Mouse (Mus musculus) c-Kit-positive CD71-positive TER-119-positive erythroid progenitor cells, embryonic 14.5 days (primary cell): ENCODE data around the gene Gorasp2.

Experiments
- DNase-seq: peaks from one replicate; pipeline ENCODE4 v3.0.0-alpha.2; 2013; ENCODE audit warnings: low spot score

Gene Gorasp2

DNA sequence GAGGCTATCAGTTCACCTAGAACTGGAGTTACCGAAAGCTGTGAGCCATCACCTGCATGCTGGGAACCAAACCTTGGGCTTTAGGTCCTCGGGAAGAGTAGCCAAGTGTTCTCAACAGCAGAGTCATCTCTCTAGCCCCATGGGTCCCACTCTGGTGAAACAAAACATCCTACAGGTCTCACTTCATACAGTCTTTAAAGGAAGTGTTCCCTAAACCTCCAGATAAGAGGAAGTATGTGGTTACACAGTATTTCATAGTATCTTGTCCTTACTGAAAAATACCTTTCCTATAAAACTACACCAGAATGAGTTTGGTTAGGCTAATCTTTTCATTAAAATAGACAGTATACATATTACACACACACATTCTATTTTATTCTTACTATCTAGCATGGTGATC lies 81.2 kb downstream of the Gorasp2 start:
- DNase-seq: no peak

DNA sequence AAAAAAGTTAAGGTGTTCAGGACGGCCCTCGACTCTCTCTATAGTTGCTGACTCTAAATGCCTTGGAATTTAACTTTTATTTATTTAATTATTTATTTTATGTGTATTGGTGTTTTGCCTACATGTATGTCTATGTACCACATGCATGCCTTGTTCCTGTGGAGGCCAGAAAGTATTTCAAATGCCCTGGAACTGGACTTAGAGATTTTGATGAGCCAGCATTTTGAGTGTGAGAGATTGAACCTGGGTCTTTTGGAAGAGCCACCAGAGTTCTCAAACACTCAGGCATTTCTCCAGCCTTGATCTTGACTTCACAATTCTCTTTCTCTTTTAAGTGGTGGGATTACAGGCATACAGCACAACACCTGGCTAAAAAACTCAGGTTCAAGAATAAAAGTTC lies 90.3 kb downstream of the Gorasp2 start:
- no peak for DNase-seq

DNA sequence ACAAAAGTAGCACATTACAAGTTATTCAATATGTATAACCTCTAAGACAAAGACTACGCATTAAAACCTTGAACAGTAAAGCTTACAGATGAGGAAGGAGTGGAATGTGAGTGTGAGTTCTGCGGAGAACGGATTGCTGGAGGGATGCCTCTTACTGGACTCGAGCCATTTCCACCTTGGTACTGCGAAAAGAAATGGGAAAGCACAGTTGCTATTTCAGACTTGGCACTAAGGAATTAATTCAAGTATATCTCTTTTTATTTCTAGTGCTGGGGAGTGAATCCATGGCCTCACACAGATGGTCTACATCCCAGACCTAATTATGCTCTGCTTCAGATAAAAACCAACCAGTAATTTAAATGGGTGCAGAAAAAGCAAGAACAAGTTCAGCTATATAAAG lies 90.8 kb downstream of the Gorasp2 start:
- no peak for DNase-seq
